Mouse (Mus musculus) lung, postnatal 0 days (tissue): ENCODE data around the gene Trim62.

Experiments used
- CTCF ChIP-seq: IDR thresholded peaks from 2 replicates; pipeline ENCODE4 v1.5.1; 2016; ENCODE audit warnings: antibody characterized with exemption, mild to moderate bottlenecking
- EP300 ChIP-seq: IDR thresholded peaks from 2 replicates; pipeline ENCODE4 v1.6.1; 2016; ENCODE audit warnings: antibody characterized with exemption, mild to moderate bottlenecking, control low read depth

DNA sequence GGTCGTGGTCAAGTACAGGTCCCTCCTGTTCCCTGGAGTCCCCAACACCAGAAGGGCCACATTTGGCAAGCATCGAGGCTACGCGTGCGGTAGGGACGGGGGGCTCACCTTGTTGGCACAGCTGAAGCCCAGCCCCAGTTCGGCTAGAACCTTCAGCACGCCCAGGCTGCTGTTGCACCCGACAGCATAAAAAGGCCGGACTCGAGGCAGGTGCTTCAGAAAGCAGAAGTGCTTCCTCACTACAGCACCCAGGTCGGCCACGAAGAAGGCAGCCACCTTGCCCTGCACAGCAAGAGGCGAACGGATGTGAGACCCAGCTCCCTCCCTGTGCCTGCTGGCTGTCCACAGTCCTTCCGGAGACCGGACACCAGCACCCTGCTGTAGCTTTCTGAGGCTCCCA, 76.3 kb downstream of the Trim62 start:
- TF ChIP-seq CTCF (no peak), EP300 (no peak)
